Mouse (Mus musculus): ENCODE data around the gene Slc37a3. TPM values are rescaled to one million over a fixed set of nuclear protein-coding genes. Genes with fewer than 3 reads are reported as not detected.

Gene Slc37a3
- total and polyA plus RNA-seq, 2 experiments: 11.5 to 13.7 TPM

DNA sequence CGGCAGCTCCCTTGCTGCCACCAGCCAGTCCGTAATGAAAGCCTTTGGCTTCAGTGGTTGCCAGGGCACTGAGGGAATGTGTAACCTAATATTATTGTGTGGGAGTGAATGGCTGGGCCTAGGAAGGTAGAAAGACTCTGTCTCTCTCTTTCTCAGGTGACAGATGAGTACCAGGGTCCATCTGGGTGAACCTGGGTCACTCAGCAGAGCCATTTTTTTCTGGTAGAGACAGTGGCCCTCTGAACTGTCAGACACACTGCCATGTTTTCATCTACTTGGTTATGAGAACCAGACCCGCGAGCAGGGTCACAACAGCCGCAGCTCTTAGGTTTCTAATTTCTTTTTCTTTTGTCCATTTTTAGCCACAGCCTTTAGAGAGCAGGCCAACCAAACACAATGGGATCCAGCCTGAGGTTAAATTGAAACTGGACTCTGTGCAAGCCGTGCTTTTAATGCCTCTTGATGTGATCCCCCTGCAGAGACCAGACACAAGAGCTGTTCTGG is 73.1 kb downstream of the Slc37a3 start:
- no peaks in the 10 kb centered on the region for H3K4me1 ChIP-seq (ENCODE audit: control insufficient read depth, insufficient read depth, low read length)
- no peak for DNase-seq (ENCODE audit: extremely low read depth, low read depth, low spot score)
- H3K9ac ChIP-seq (ENCODE audit: low read depth, low read length): no peak overlapping the region
- H3K79me2 ChIP-seq (ENCODE audit: control insufficient read depth, insufficient read depth, low read length): no peaks in the 10 kb centered on the region
- no peak overlapping the region for H3K27ac ChIP-seq (replicated peaks; ENCODE audit: insufficient read depth, low read depth, low read length)
- 89% methylated on average over 6 of the region's 6 CpGs for WGBS
- TF ChIP-seq CTCF (IDR thresholded peaks at IDR 0.05; ENCODE audit: low read depth, low read length): no peak
- TF ChIP-seq POLR2A (IDR thresholded peaks at IDR 0.05; ENCODE audit: extremely low read depth, insufficient read depth, low read length): no peak
- H3K27me3 ChIP-seq (ENCODE audit: control insufficient read depth, insufficient read depth, low read length): no peaks in the 10 kb centered on the region
- H3K4me3 ChIP-seq (ENCODE audit: insufficient read depth, low read depth, low read length): no peak overlapping the region
- no peaks in the 10 kb centered on the region for H3K36me3 ChIP-seq (ENCODE audit: control insufficient read depth, insufficient read depth, low read length)

DNA sequence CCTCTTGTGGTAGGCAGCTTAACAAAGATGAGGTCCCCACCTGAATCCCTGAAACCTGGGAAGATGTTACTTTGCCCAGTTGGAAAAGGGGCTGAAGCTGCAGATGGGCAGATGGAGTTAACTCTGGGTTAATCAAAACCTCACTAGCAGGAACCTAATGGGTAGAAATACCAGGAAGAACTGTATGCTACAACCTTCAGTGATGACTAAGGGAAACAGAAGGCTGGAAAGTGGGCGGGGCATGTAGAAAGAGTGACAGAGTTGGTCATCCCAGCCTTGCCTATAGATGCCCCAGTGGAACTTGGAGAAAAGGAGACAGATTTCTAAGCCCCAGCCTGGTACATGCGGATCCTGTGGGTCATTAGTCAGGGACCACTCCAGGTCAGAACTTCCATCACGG is 76.0 kb downstream of the Slc37a3 start:
- 95% methylated on average over 3 of the region's 3 CpGs for WGBS
- no peaks in the 10 kb centered on the region for H3K79me2 ChIP-seq (ENCODE audit: control insufficient read depth, insufficient read depth, low read length)
- H3K27ac ChIP-seq (replicated peaks; ENCODE audit: insufficient read depth, low read depth, low read length): no peak overlapping the region
- H3K36me3 ChIP-seq (ENCODE audit: control insufficient read depth, insufficient read depth, low read length): no peaks in the 10 kb centered on the region
- no peak overlapping the region for H3K4me3 ChIP-seq (ENCODE audit: insufficient read depth, low read depth, low read length)
- TF ChIP-seq POLR2A (IDR thresholded peaks at IDR 0.05; ENCODE audit: extremely low read depth, insufficient read depth, low read length): no peak
- TF ChIP-seq CTCF (IDR thresholded peaks at IDR 0.05; ENCODE audit: low read depth, low read length): no peak
- no peaks in the 10 kb centered on the region for H3K27me3 ChIP-seq (ENCODE audit: control insufficient read depth, insufficient read depth, low read length)
- no peaks in the 10 kb centered on the region for H3K4me1 ChIP-seq (ENCODE audit: control insufficient read depth, insufficient read depth, low read length)
- DNase-seq (ENCODE audit: extremely low read depth, low read depth, low spot score): no peak
- H3K9ac ChIP-seq (ENCODE audit: low read depth, low read length): no peak overlapping the region

DNA sequence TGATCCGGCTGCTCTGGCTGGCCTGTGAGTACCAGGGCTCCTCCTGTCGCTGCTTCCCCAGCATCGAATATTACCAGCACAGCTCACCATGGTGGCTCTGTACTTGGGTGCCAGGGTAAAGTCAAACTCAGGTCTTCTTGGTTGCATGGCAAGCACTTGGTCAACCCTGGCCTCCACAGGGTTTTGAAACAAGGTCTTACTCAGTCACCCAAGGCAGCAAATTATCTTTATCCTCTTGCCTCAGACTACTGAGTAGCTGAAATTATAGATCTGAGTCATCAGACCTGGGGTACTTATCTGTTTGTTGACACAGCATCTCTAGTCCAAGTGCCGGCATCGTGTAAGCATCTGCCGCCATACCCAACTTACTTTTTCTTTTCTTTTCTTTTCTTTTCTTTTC is 80.4 kb downstream of the Slc37a3 start:
- Histone ChIP-seq H3K36me3 (ENCODE audit: control insufficient read depth, insufficient read depth, low read length) (no peaks in the 10 kb centered on the region), H3K4me3 (ENCODE audit: insufficient read depth, low read depth, low read length) (no peak overlapping the region), H3K27me3 (ENCODE audit: control insufficient read depth, insufficient read depth, low read length) (no peaks in the 10 kb centered on the region), H3K4me1 (ENCODE audit: control insufficient read depth, insufficient read depth, low read length) (no peaks in the 10 kb centered on the region), H3K27ac (replicated peaks; ENCODE audit: insufficient read depth, low read depth, low read length) (no peak overlapping the region), H3K9ac (ENCODE audit: low read depth, low read length) (no peak overlapping the region), H3K79me2 (ENCODE audit: control insufficient read depth, insufficient read depth, low read length) (no peaks in the 10 kb centered on the region)
- TF ChIP-seq CTCF (IDR thresholded peaks at IDR 0.05; ENCODE audit: low read depth, low read length) (no peak), POLR2A (IDR thresholded peaks at IDR 0.05; ENCODE audit: extremely low read depth, insufficient read depth, low read length) (no peak)
- no peak for DNase-seq (ENCODE audit: extremely low read depth, low read depth, low spot score)
- WGBS: 97% methylated on average over 6 of the region's 6 CpGs

DNA sequence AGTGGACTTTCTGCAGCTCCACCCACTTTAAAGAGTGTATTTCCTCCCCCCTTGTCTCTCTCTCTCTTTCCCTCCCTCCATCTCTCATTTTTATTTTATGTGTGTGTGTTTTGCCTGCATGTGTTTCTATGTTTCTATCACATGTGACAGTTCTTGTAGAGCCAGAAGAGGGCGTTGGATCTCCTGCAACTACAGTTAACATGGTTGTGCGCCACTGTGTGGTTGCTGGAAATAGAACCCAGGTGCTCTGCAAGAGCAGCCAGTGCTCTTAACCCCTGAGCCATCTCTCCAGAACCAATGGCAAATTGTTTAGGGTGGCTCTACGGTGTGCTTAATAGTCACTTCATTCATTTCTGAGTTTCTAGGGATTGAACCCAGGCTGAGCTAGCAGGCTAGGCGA is 81.0 kb downstream of the Slc37a3 start:
- Histone ChIP-seq H3K27me3 (ENCODE audit: control insufficient read depth, insufficient read depth, low read length) (no peaks in the 10 kb centered on the region), H3K4me1 (ENCODE audit: control insufficient read depth, insufficient read depth, low read length) (no peaks in the 10 kb centered on the region), H3K36me3 (ENCODE audit: control insufficient read depth, insufficient read depth, low read length) (no peaks in the 10 kb centered on the region), H3K4me3 (ENCODE audit: insufficient read depth, low read depth, low read length) (no peak overlapping the region), H3K27ac (replicated peaks; ENCODE audit: insufficient read depth, low read depth, low read length) (no peak overlapping the region), H3K79me2 (ENCODE audit: control insufficient read depth, insufficient read depth, low read length) (no peaks in the 10 kb centered on the region), H3K9ac (ENCODE audit: low read depth, low read length) (no peak overlapping the region)
- WGBS: 87% methylated on average over 4 of the region's 4 CpGs
- TF ChIP-seq CTCF (IDR thresholded peaks at IDR 0.05; ENCODE audit: low read depth, low read length) (no peak), POLR2A (IDR thresholded peaks at IDR 0.05; ENCODE audit: extremely low read depth, insufficient read depth, low read length) (no peak)
- no peak for DNase-seq (ENCODE audit: extremely low read depth, low read depth, low spot score)

DNA sequence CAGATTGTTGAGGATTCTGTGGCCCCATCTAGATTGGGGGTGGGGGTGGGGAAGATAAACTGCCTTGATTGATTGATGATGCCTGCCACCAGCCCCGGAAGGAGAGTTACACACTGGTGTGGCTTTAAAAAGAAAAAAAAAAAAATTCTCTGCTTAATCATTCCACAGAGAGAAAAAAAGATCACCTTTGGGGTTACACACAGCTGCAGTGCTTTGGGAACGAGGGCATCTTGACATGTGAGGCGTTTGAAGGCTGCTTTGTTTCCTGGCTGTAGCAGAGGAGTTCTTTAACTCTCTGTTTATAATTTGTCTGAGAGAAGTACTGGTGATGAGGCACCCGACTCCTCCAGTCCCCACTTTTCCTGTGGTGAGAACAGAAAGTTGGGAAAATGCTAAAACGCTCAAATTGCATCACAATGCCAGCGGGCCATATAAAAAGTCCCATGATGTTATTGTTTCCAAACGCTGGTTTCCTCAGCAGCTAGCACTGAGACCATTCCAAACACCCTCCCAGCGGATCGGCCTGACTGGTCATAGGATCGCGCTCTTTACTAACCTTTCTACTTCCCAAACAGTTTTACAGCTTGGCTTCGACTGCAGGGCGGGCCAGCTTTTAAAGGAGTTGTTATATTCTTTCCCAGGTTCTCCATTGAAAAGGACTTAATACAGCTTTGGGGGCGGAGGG is 81.6 kb downstream of the Slc37a3 start:
- no peak for DNase-seq (ENCODE audit: extremely low read depth, low read depth, low spot score)
- no peak for TF ChIP-seq POLR2A (IDR thresholded peaks at IDR 0.05; ENCODE audit: extremely low read depth, insufficient read depth, low read length)
- TF ChIP-seq CTCF (IDR thresholded peaks at IDR 0.05; ENCODE audit: low read depth, low read length): no peak
- no peak overlapping the region for H3K27ac ChIP-seq (replicated peaks; ENCODE audit: insufficient read depth, low read depth, low read length)
- H3K9ac ChIP-seq (ENCODE audit: low read depth, low read length): no peak overlapping the region
- 59% methylated on average over 14 of the region's 14 CpGs for WGBS
- H3K27me3 ChIP-seq (ENCODE audit: control insufficient read depth, insufficient read depth, low read length): no peaks in the 10 kb centered on the region
- no peaks in the 10 kb centered on the region for H3K36me3 ChIP-seq (ENCODE audit: control insufficient read depth, insufficient read depth, low read length)
- H3K79me2 ChIP-seq (ENCODE audit: control insufficient read depth, insufficient read depth, low read length): no peaks in the 10 kb centered on the region
- no peaks in the 10 kb centered on the region for H3K4me1 ChIP-seq (ENCODE audit: control insufficient read depth, insufficient read depth, low read length)
- no peak overlapping the region for H3K4me3 ChIP-seq (ENCODE audit: insufficient read depth, low read depth, low read length)

DNA sequence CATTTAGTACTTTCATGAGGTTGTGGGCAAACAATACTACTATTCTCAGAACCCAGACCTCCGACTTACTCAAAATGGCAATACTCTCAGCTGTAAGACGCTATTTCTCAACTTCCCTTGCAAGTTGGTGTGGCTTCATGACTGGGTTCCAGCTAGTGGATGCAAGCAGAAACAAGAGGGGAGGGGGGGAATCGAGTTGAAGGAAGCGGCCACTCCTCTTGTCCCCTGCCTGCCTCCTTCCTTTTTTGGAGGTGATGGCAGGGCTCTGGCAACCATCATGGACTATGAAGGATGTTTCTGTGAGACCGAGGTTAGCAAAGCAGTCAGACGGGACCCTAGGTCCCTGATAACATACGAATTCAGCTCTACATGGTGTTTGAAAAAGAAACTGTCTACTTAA is 87.8 kb downstream of the Slc37a3 start:
- 75% methylated on average over 7 of the region's 7 CpGs for WGBS
- TF ChIP-seq CTCF (IDR thresholded peaks at IDR 0.05; ENCODE audit: low read depth, low read length) (no peak), POLR2A (IDR thresholded peaks at IDR 0.05; ENCODE audit: extremely low read depth, insufficient read depth, low read length) (no peak)

More for the DNA sequence above, 87.8 kb downstream of the Slc37a3 start:
- Histone ChIP-seq H3K4me3 (ENCODE audit: insufficient read depth, low read depth, low read length) (no peak overlapping the region), H3K79me2 (ENCODE audit: control insufficient read depth, insufficient read depth, low read length) (no peaks in the 10 kb centered on the region), H3K27ac (replicated peaks; ENCODE audit: insufficient read depth, low read depth, low read length) (no peak overlapping the region), H3K4me1 (ENCODE audit: control insufficient read depth, insufficient read depth, low read length) (peaks cover 4% of the 10 kb centered on the region), H3K9ac (ENCODE audit: low read depth, low read length) (no peak overlapping the region), H3K36me3 (ENCODE audit: control insufficient read depth, insufficient read depth, low read length) (no peaks in the 10 kb centered on the region), H3K27me3 (ENCODE audit: control insufficient read depth, insufficient read depth, low read length) (no peaks in the 10 kb centered on the region)
- no peak for DNase-seq (ENCODE audit: extremely low read depth, low read depth, low spot score)

Measured in liver, adult 2 months (tissue).